Mouse (Mus musculus) C2C12 (cell line): Measurements from ENCODE around the gene Ift81.

ENCODE experiments used
- CTCF ChIP-seq: IDR thresholded peaks from one replicate; pipeline ENCODE4 v1.5.1; 2011; ENCODE audit not compliant: control insufficient read depth, insufficient read depth, insufficient read length
- MAX ChIP-seq: IDR thresholded peaks from one replicate; pipeline ENCODE4 v1.6.1; 2011; ENCODE audit warnings: mild to moderate bottlenecking, control low read depth
- MYOD1 ChIP-seq: IDR thresholded peaks from one replicate; pipeline ENCODE4 v1.6.1; 2011; ENCODE audit warnings: low read depth; ENCODE audit not compliant: control insufficient read depth, insufficient read length
- MYOG ChIP-seq: IDR thresholded peaks from one replicate; pipeline ENCODE4 v1.6.1; 2011; ENCODE audit not compliant: control insufficient read depth, insufficient read length; ENCODE audit errors: extremely low read depth
- USF1 ChIP-seq: IDR thresholded peaks from one replicate; pipeline ENCODE4 v1.6.1; 2011; ENCODE audit warnings: low read depth, mild to moderate bottlenecking, control low read depth, moderate library complexity

DNA sequence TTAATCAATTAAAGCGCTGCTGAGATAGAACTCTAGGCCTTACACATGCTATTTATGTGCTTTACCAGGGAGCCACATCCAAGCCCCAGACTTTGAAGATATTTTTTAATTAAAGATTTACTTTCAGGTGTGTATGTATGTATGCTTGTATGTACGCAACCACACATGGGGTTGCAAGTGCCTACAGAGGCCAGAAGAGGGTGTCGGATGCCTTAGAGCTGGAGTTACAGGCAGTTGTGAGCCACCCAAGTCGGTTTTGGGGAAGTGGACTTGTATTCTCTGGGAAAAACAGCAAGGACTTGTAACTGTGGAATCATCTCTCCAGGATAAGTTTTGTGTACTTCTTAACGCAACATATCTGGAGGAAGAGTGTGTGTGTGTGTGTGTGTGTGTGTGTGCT, 25.7 kb upstream of the Ift81 start:
- TF ChIP-seq CTCF (no peak), USF1 (no peak), MYOG (no peak), MYOD1 (no peak), MAX (no peak)
